Mouse (Mus musculus): ENCODE measurements around the gene Fads2. TPM values are rescaled to one million over a fixed set of nuclear protein-coding genes. Genes with fewer than 3 reads are reported as not detected.

Gene Fads2
- total RNA-seq, 4 experiments from 2014 or later = 152 to 168 (median 162) TPM

DNA sequence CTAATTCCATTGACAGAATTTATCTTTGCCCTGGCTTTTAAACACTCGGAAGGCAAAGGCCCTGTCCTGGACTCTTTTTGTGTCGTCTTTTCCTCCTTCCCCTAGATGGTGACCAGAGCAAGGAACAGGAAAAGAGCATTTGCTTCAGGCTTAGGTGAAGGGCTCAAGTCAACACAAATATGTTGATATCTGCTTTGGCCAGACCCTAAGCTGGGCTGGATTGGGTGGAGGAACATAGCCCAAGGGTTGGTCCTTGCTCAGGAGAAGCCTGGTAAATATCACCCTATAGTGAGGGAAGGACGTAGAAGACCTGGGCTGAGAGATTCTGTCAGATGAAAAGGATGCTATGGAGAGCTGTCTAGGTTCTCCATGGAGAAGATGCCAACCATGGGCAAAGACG is 85.4 kb downstream of the Fads2 start:
- no peak for DNase-seq (ENCODE audit: low spot score in 2 of 2)

- no peak for DNase-seq (ENCODE audit: low spot score in 2 of 2)
Measured at GRCm38 (mm10) chr19:10015442-10015841, 86.1 kb downstream of the Fads2 start.

DNA sequence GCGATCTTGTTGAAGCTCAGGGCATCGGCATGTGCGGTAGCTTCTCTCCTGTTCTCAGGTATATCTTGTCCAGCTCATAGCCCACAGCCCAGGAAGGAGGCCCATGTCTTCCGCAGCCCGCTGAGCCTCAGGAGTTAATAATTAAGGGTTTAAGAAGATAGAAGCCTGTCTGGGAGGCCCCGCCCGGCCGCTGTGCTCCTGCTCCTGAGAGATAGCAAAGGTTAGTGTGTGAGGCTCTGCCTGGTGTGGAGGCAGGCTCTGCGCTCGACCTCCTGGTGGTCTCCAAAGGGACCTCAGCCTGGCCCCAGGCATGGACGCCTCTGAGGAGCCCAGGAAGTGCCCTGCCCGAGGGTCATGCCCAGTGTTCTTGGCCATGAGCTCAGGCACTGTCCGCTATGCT is 86.7 kb downstream of the Fads2 start:
- DNase-seq (ENCODE audit: low spot score in 2 of 2) = no peak

DNA sequence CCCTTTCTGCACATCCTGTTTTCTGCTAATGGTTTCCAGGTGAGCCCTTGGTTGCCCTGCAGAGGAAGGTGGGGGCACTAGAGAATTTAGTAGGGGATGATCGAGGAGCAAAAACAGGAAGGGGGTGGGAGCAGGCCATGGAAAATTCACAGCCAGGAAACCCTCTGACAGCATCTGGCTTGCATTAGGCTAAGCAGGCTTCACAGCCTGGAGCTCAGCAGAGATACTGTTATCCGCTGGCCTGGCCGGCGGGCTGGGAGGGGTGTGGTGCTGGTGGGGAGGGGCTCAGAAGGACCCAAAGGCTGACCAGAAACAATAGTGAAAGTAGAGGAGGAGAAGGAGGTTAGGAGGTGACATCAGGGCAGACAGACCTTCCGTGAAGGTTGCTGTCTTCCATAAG is 87.6 kb downstream of the Fads2 start:
- DNase-seq (ENCODE audit: low spot score in 2 of 2) = no peak

GRCm38 (mm10) chr19:10013348-10013747 is 88.2 kb downstream of the Fads2 start:
- DNase-seq (ENCODE audit: low spot score in 2 of 2) = no peak

GRCm38 (mm10) chr19:10012827-10013278 is 88.7 kb downstream of the Fads2 start:
- DNase-seq (ENCODE audit: low spot score in 2 of 2) = no peak

Other genes with a start within 250 kb of the Fads2 start
- 10 to 100 TPM; 14.0 to 20.4 (median 17.7) TPM for gene Incenp, start 202.2 kb downstream of the Fads2 start, total RNA-seq (2022)
- 1,000 to 10,000 TPM; 3,051 to 4,196 (median 3,526) TPM for gene Fth1, start 121.1 kb downstream of the Fads2 start, total RNA-seq (2022)
- gene Best1, start 100.1 kb downstream of the Fads2 start, total RNA-seq (2022) = 1 to 10 TPM in 2 of 4 experiments, under 1 TPM in 2; 0.76 to 2.1 (median 1.1) TPM
- 10 to 100 TPM in 3 of 4 experiments, 1 to 10 TPM in 1; 9.4 to 20.4 (median 14.0) TPM for gene Rab3il1, start 100.1 kb downstream of the Fads2 start, total RNA-seq (2022)
- 10 to 100 TPM; 23.6 to 33.3 (median 25.8) TPM for gene Fads3, start 60.2 kb downstream of the Fads2 start, total RNA-seq (2022)
- gene Fads1, start 81.1 kb upstream of the Fads2 start, total RNA-seq (2022) = 100 to 1,000 TPM; 188 to 213 (median 199) TPM
- 10 to 100 TPM; 73.3 to 92.9 (median 81.3) TPM for gene Tmem258, start 102.3 kb upstream of the Fads2 start, total RNA-seq (2022)
- gene Fen1, start 102.4 kb upstream of the Fads2 start, total RNA-seq (2022) = 10 to 100 TPM in 2 of 4 experiments, 1 to 10 TPM in 2; 8.9 to 12.2 (median 9.9) TPM
- 10 to 100 TPM; 31.6 to 37.2 (median 36.7) TPM for gene Myrf, start 139.0 kb upstream of the Fads2 start, total RNA-seq (2022)
- 100 to 1,000 TPM in 3 of 4 experiments, 10 to 100 TPM in 1; 94.1 to 109 (median 104) TPM for gene Dagla, start 203.1 kb upstream of the Fads2 start, total RNA-seq (2022)

Measured in layer of hippocampus, adult 8-10 months (tissue).